Mouse (Mus musculus) duodenum, adult 2 months (tissue): ENCODE measurements around the gene Ino80e. TPM values are rescaled to one million over a fixed set of nuclear protein-coding genes. Genes with fewer than 3 reads are reported as not detected.

ENCODE experiments used
- polyA plus RNA-seq: library from polyadenylated mRNA; depleted of rRNA; stranded (reverse); fragments of >200 nt; gene quantifications from 2 replicates; pipeline ENCODE4 v1.2.3, GENCODE M21; 2012; ENCODE audit warnings: low replicate concordance; rRNA removed

The Ino80e gene
- polyA plus RNA-seq: 44.3 and 46.4 TPM in 2 replicates

GRCm38 (mm10) chr7:126862147-126862784, at the start of gene Ino80e:
Gene Ino80e, minus strand, starts transcription at chr7:126862377.

GRCm38 (mm10) chr7:126884286-126885164, 22.3 kb upstream of the Ino80e start, which contains the start of gene Taok2:
Gene Taok2, minus strand, starts transcription at chr7:126884703.

GRCm38 (mm10) chr7:126861429-126862130, 597 bp downstream of the Ino80e start, which contains the start of gene Hirip3:
Gene Hirip3, plus strand, starts transcription at chr7:126861972.

GRCm38 (mm10) chr7:126847116-126847420, 15.1 kb downstream of the Ino80e start, which contains the start of gene Doc2a:
Gene Doc2a, plus strand, starts transcription at chr7:126847416.

GRCm38 (mm10) chr7:126831539-126831938, 30.6 kb downstream of the Ino80e start, which contains the start of gene 4930451I11Rik:
Gene 4930451I11Rik, minus strand, starts transcription at chr7:126831639.

Other genes starting within 250 kb of the Ino80e start
- 4.9 and 28.0 TPM in 2 replicates for gene Nupr1, start 231.5 kb downstream of the Ino80e start, polyA plus RNA-seq
- gene Sgf29, start 213.1 kb downstream of the Ino80e start, polyA plus RNA-seq: 24.0 and 43.5 TPM in 2 replicates
- 4.1 and 9.7 TPM in 2 replicates for gene Sult1a1, start 185.9 kb downstream of the Ino80e start, polyA plus RNA-seq
- 33.6 and 37.5 TPM in 2 replicates for gene Bola2, start 167.0 kb downstream of the Ino80e start, polyA plus RNA-seq
- gene Slx1b, start 166.6 kb downstream of the Ino80e start, polyA plus RNA-seq: 13.1 and 17.4 TPM in 2 replicates
- gene Coro1a, start 154.6 kb downstream of the Ino80e start, polyA plus RNA-seq: 60.7 and 132 TPM in 2 replicates
- gene Mapk3, start 102.8 kb downstream of the Ino80e start, polyA plus RNA-seq: 406 and 574 TPM in 2 replicates
- gene Gdpd3, start 96.0 kb downstream of the Ino80e start, polyA plus RNA-seq: 8.1 and 8.2 TPM in 2 replicates
- gene Ypel3, start 85.4 kb downstream of the Ino80e start, polyA plus RNA-seq: 262 and 424 TPM in 2 replicates
- gene Tbx6, start 80.9 kb downstream of the Ino80e start, polyA plus RNA-seq: 2.1 and 3.5 TPM in 2 replicates
- 89.9 and 160 TPM in 2 replicates for gene Ppp4c, start 69.9 kb downstream of the Ino80e start, polyA plus RNA-seq
- gene Fam57b, start 64.7 kb downstream of the Ino80e start, polyA plus RNA-seq: 5.2 TPM in 2 replicates
- not detected in 2 replicates for gene 4930451I11Rik, start 30.7 kb downstream of the Ino80e start, polyA plus RNA-seq
- 0.76 TPM in 1 of 2 replicates, not detected in the other for gene Doc2a, start 15.0 kb downstream of the Ino80e start, polyA plus RNA-seq
- 2.7 and 5.0 TPM in 2 replicates for gene Hirip3, start 405 bp downstream of the Ino80e start, polyA plus RNA-seq
- gene Taok2, start 22.3 kb upstream of the Ino80e start, polyA plus RNA-seq: 70.4 and 83.1 TPM in 2 replicates
- gene Tmem219, start 60.5 kb upstream of the Ino80e start, polyA plus RNA-seq: 203 and 206 TPM in 2 replicates
- 13.9 and 20.5 TPM in 2 replicates for gene Kctd13, start 66.5 kb upstream of the Ino80e start, polyA plus RNA-seq
- 0.30 and 0.55 TPM in 2 replicates for gene Asphd1, start 87.2 kb upstream of the Ino80e start, polyA plus RNA-seq
- gene Sez6l2, start 88.2 kb upstream of the Ino80e start, polyA plus RNA-seq: 1.6 and 2.2 TPM in 2 replicates
- gene Cdipt, start 113.5 kb upstream of the Ino80e start, polyA plus RNA-seq: 215 and 466 TPM in 2 replicates
- 0.09 and 0.42 TPM in 2 replicates for gene Cdiptos, start 113.7 kb upstream of the Ino80e start, polyA plus RNA-seq
- gene Mvp, start 152.2 kb upstream of the Ino80e start, polyA plus RNA-seq: 193 and 250 TPM in 2 replicates
- 2.4 TPM in 1 of 2 replicates, not detected in the other for gene Pagr1b, start 154.1 kb upstream of the Ino80e start, polyA plus RNA-seq
- 1.5 TPM in 1 of 2 replicates, not detected in the other for gene Pagr1a, start 155.0 kb upstream of the Ino80e start, polyA plus RNA-seq
- 19.5 and 23.9 TPM in 2 replicates for gene Gm42742, start 158.7 kb upstream of the Ino80e start, polyA plus RNA-seq
- gene Prrt2, start 158.8 kb upstream of the Ino80e start, polyA plus RNA-seq: 4.2 and 5.7 TPM in 2 replicates
- 288 and 667 TPM in 2 replicates for gene Maz, start 164.7 kb upstream of the Ino80e start, polyA plus RNA-seq
- 3.9 and 4.4 TPM in 2 replicates for gene Kif22, start 180.1 kb upstream of the Ino80e start, polyA plus RNA-seq
- 1,613 and 5,119 TPM in 2 replicates for gene Zg16, start 225.0 kb upstream of the Ino80e start, polyA plus RNA-seq
- 24.0 and 31.4 TPM in 2 replicates for gene AI467606, start 229.0 kb upstream of the Ino80e start, polyA plus RNA-seq